Mouse (Mus musculus) liver, adult (tissue): ENCODE measurements at regions not wholly inside any gene's neighbourhood (a gene's known extent, or its start where the extent isn't known, plus 50 kb on each side); places are given as distances from the start of the nearest gene placed in this dataset.

Experiments used
- GATA4 ChIP-seq: IDR thresholded peaks from 2 replicates; pipeline ENCODE4 v1.6.1; 2014; ENCODE audit warnings: mild to moderate bottlenecking, low read length; ENCODE audit not compliant: insufficient replicate concordance

GRCm38 (mm10) chr1:194565574-194565973 is 52.4 kb upstream of the Plxna2 start:
- TF ChIP-seq GATA4: no peak

- TF ChIP-seq GATA4: no peak
Observed at GRCm38 (mm10) chr1:194563946-194564345, 54.1 kb upstream of the Plxna2 start.

GRCm38 (mm10) chr1:194561098-194561497 is 56.9 kb upstream of the Plxna2 start:
- TF ChIP-seq GATA4: no peak

- TF ChIP-seq GATA4: no peak
Observed at GRCm38 (mm10) chr1:194548661-194549060, 69.4 kb upstream of the Plxna2 start.

- no peak for TF ChIP-seq GATA4
Observed at GRCm38 (mm10) chr1:194548243-194548642, 69.8 kb upstream of the Plxna2 start.

- TF ChIP-seq GATA4: no peak
Observed at GRCm38 (mm10) chr1:194540923-194541322, 77.1 kb upstream of the Plxna2 start.

- no peak for TF ChIP-seq GATA4
Observed at GRCm38 (mm10) chr1:194527342-194528165, 90.5 kb upstream of the Plxna2 start.

GRCm38 (mm10) chr1:194524976-194525375 is 93.0 kb upstream of the Plxna2 start:
- TF ChIP-seq GATA4: no peak

- no peak for TF ChIP-seq GATA4
Observed at GRCm38 (mm10) chr1:194521216-194521615, 96.8 kb upstream of the Plxna2 start.

GRCm38 (mm10) chr1:194519509-194520220 is 98.4 kb upstream of the Plxna2 start:
- no peak for TF ChIP-seq GATA4

GRCm38 (mm10) chr1:194516136-194516535 is 101.9 kb upstream of the Plxna2 start:
- TF ChIP-seq GATA4: no peak

GRCm38 (mm10) chr1:194508314-194508713 is 109.7 kb upstream of the Plxna2 start:
- no peak for TF ChIP-seq GATA4

- no peak for TF ChIP-seq GATA4
Observed at GRCm38 (mm10) chr1:194505826-194506225, 112.2 kb upstream of the Plxna2 start.

GRCm38 (mm10) chr1:194504207-194504606 is 113.8 kb upstream of the Plxna2 start:
- TF ChIP-seq GATA4: no peak

GRCm38 (mm10) chr1:194503517-194503916 is 114.5 kb upstream of the Plxna2 start:
- no peak for TF ChIP-seq GATA4

- TF ChIP-seq GATA4: no peak
Observed at GRCm38 (mm10) chr1:194496424-194496823, 121.6 kb upstream of the Plxna2 start.
